Mouse (Mus musculus) frontal cortex, postnatal 25 days (tissue): ENCODE data around the gene Wsb2.
"Not testable (repeated sequence)": the region's sequence is repeated elsewhere in the genome, so short reads cannot be mapped to it uniquely, and the experiment has no call there.

Source experiments
- DNase-seq, 2 experiments: peaks; one replicate each; pipeline ENCODE4 v3.0.0; 2022; ENCODE audit warnings: low spot score in 2 of 2

Wsb2 gene

GRCm38 (mm10) chr5:117388296-117388751 lies 31.2 kb downstream of the Wsb2 start:
- DNase-seq, result no peak

DNA sequence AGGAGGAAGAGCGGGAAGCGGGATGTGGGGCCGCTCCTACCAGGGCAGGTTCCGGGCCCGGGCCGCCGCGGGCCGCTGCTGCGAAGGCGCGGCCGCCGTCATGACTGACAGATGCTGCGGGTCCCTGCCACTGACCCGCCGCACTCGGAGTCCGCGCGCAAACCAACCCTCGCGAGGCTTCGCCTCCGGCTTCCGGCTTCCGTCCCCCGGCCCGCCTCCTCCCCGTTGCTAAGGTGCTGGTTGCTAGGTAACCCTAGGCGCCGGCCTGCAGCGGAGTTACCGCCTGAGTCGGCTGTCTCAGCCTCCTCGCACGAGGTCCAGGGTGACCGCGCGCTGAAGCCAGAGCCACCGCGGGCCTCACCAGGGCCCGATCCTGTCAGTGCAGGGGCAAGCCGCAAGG lies 31.8 kb downstream of the Wsb2 start, which contains the start of gene Rfc5:
Gene Rfc5 (minus strand): TSS at position 171 of the 400 bp plus-strand sequence.
- DNase-seq, result peak; percentile 82 to 84

DNA sequence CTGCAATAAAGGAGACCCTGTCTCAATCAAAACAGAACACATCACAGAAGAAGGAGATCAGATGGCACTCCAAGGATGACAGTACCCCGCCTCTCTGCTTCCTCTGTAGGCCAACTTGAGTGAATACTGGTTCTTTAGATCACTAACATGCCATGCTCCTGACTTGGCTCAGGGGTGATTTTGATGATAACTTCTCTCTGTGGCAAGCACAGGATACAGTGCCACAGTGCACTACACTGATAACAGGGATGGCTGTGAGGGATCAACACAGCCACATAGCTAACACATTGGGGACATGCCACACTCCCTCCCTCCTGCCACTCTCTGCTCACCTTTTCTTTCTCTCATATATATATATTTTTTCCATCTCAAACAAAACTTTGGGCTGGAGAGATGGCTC lies 33.8 kb downstream of the Wsb2 start:
- DNase-seq, result no peak

GRCm38 (mm10) chr5:117395834-117396233 lies 38.7 kb downstream of the Wsb2 start:
- no peak for DNase-seq

DNA sequence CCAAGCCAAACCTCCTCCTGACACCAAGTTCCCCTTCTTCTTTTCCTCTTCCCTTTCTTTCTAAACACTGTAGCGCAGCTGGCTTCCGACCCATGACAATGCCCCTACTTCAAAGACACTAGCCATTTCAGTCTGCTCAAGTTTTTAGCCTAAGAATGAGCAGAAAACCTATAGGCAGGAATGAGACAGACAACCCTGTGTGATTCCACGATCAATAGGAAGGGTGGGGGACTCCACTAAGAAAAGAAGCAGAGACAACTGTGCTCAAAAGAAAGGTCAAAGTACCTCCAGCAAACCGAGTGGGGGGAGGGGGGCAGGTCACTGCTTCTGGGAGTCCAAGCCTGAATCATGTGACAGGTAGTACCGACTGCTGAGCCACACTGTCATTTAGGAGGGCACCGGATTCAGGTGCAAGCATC lies 39.5 kb downstream of the Wsb2 start:
- DNase-seq, result no peak

DNA sequence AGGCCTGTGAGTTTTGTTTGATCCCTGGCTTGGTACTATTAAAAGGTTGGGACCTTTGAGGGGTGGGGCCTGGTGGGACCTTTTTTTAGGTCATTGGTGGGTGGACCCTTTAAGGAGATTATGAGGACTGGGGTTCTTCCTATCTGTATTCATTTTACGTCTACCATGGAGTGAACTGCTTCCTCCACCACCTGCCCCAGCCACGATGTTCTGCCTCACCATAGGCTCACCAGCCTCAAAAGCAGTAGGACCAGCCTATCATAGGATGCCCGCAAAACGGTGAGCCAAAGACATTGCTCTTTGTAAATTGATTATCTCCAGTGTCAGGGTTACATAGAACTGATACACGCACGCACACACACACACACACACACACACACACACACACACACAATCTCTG lies 40.3 kb downstream of the Wsb2 start:
- no peak for DNase-seq

DNA sequence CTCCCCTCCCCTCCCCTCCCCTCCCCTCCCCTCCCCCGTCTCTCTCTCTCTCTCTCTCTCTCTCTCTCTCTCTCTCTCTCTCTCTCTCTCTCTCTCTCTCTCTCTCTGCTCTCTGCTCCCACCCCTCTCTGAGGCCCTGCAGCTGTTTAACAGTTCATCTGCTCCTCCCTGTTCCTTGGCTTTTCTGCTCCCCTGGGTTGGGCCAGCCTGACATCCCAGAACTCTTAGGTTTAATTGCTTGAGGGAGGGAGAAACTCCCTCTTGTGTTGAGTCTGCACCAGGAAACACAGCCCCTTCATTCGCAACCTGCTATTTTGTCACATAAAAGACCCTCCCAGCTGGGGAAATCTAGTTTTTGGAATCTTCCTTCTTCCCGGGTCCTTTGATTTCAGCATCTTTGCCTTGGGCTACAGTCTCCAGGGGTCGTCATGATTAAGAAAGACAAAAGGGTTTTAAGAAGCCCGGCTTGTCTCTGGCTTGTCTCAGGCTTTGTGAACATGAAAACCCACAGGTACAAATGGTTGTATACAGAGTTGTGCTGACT lies 41.0 kb downstream of the Wsb2 start:
- DNase-seq, result no peak

DNA sequence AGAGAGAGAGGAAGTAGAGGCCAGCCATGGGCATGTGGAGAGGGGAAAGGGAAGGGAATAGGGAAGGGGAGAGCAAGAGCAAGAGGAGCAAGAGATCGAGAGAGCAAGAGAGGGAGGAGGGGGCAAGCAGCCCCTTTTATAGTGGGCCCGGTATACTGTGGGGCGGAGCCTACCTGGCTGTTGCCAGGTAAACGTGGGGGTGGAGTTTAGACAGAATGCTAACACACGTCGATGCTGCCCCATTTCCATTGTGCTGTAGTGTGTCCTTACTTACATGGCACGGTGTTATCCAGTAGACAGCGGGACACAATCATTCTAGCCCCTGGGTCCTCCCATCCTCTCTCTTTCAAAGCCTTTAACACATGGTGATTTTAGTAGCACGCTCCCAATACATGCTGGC lies 42.2 kb downstream of the Wsb2 start:
- DNase-seq, result no peak

DNA sequence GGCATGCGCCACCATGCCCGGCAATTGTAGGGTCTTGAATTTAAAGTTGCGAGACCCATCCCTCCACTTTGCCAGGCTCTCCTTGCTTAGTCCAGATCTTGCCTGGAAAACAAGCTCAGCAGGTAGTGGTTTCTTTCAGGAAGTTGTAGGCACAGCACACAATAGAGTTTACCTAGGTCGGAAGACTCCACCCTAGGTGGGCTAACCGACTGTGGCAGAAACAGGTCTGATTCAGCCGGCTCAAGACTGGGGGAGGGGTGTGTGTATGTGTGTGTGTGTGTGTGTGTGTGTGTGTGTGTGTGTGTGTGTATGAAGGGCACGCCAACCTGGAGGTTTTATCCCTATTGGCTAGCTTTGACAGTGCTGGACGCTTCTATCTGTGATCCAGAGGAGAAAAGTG lies 46.5 kb downstream of the Wsb2 start:
- DNase-seq, result no peak

GRCm38 (mm10) chr5:117404671-117405070 lies 47.6 kb downstream of the Wsb2 start:
- DNase-seq, result not testable (repeated sequence)

- no peak for DNase-seq
Measured at GRCm38 (mm10) chr5:117408216-117408615, 51.1 kb downstream of the Wsb2 start.

- no peak for DNase-seq
Measured at GRCm38 (mm10) chr5:117409369-117409768, 52.3 kb downstream of the Wsb2 start.

DNA sequence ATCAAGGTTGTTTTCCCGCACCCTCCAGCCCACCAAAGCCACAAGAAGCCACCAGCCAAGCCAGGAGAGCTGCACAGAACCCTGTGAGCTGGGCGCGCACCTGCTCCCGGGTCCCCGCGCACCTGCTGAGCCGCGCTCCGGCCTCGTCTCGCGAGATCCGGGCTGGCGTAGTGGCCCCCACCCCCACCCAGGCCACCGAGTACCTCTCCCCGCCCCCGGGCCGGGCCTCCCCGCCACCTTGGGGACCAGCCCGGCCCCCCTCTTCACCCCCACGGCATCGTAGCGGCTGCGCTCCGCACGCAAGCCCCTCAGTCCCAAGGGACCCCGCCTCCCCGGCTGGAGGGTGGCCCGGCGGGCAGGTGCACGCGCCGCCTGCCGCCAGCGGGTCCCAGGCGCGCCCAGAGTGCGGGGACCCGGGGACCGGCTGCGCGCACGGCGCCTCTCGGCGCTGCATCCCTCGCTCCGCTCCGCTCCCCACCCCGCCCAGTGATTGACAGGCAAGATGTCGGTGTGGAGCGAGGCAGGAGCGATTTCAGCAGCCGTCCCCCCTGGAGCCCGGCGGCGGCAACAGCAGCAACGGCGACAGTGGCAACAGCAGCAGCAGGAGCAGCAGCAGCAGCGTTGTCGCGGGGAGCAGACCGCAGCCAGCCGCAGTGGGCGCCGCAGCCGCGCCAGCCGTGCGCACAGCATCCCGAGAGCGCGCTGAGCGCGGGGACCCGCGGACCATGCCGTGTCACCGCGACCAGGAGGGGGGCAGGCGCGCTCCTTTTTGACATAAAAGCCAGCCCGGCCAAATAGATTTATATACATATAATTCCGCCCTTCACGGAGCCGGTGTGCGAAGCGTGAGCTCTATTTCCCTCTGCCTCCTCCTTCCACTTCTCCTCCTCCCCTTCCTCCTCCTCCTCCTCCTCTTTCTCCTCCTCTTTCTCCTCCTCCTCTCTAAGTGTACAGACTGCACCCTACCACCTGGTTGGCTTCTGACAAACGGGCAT lies 56.7 kb downstream of the Wsb2 start, which contains the start of gene Ksr2:
Gene Ksr2 (plus strand): TSS at position 494 of the 995 bp plus-strand sequence.
- DNase-seq, result peak; percentile 50 to 59

DNA sequence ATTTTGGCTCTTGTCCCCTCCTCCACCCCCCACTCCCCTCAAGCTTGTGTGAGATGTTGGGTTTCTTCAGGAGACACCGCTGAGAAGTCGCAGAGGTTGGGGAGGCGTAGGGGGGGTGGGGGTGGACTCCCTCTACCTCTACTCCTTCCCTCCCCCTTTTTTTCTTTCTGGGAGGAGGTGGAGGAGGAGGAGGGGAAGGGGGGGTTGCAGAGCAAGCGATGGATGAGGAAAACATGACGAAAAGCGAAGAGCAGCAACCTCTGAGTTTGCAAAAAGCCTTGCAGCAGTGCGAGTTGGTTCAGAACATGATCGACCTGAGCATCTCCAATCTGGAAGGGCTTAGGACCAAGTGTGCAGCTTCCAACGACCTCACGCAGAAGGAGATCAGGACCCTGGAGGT lies 57.5 kb downstream of the Wsb2 start:
- no peak for DNase-seq

DNA sequence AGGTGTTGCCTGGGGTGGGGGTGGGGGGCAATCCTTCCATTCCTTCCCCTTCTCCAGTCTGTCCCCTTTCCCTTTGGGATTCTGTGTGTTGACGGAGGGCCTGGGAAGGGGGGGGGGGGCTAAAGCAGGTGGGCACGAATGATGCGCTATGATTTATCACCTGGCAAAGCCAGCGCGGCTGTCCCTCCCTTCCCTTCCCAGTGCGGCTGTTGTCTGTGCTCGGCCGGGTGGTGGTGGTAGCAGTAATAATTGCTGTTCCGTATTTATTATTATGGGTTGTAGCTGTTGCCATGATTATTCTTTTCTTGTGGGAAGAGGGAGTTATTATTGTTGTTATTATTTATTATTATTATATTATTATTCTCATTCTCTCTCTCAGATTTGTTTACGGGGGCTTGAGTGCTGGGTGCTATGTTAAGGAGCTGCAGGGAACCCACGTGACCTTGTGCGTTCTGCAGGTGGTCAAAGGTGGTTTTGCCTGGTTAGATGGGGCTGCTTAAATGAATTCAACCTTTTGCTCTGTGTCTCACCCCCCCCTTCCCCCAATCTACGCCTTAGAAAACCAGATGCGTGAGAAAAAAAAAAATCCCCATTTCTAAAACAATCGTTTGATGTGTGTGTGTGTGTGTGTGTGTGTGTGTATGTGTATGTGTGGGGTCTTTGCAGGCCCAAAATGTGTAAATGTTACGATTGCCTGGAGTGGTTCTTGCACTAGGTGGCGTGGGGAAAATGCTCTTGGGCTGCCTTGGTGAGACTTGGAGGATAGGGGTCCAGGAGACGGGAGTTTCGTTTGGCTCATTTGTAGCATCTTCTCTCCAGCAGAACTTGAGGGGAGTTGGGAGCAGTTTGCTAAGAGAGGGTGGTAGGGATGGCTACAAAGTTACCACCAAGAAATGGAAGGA lies 58.2 kb downstream of the Wsb2 start:
- DNase-seq, result peak in 1 of 2 experiments; percentile 10

DNA sequence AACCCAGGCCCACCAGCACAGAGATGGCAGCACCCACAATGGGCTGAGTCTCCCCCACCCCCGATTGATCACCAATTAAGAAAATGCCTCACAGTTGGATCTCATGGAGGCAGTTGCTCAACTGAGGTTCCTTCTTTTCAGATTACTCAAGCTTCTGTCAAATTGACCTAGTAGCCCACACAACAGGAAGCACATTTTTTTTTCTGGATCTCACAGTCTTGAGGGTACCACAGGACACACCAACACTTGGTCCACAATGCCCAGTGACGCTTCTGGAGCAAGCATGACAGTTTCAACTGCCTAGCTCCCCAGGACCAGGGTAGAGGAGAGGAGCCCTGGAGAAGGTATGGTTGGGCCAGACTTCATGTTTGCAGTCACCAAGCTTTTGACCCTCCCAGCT lies 60.3 kb downstream of the Wsb2 start:
- no peak for DNase-seq
